Mouse (Mus musculus): ENCODE data around the gene Vmn2r83. TPM values are rescaled to one million over a fixed set of nuclear protein-coding genes. Genes with fewer than 3 reads are reported as not detected.

Vmn2r83 gene
- polyA plus RNA-seq, 1 experiment from 2014 or later: not detected

- Histone ChIP-seq H3K27ac (no peak overlapping the region), H3K4me3 (no peak overlapping the region), H3K9ac (no peak overlapping the region), H3K36me3 (peaks cover 61% of the 10 kb centered on the region), H3K9me3 (no peaks in the 10 kb centered on the region), H3K4me2 (replicated peaks) (no peak overlapping the region), H3K27me3 (no peaks in the 10 kb centered on the region), H3K4me1 (no peaks in the 10 kb centered on the region)
- WGBS: 59% methylated on average over 4 of the region's 4 CpGs
- no peak for ATAC-seq (ENCODE audit: insufficient number of reproducible peaks, insufficient read depth, low FRiP score, low TSS enrichment)
Measured at GRCm38 (mm10) chr10:79538873-79539272, 70.3 kb downstream of the Vmn2r83 start.

GRCm38 (mm10) chr10:79539701-79540495 lies 71.4 kb downstream of the Vmn2r83 start:
- H3K27me3 ChIP-seq: no peaks in the 10 kb centered on the region
- no peak overlapping the region for H3K4me3 ChIP-seq
- H3K4me1 ChIP-seq: no peaks in the 10 kb centered on the region
- ATAC-seq (ENCODE audit: insufficient number of reproducible peaks, insufficient read depth, low FRiP score, low TSS enrichment): no peak
- peaks cover 72% of the 10 kb centered on the region for H3K36me3 ChIP-seq
- H3K9me3 ChIP-seq: no peaks in the 10 kb centered on the region
- no peak overlapping the region for H3K27ac ChIP-seq
- no peak overlapping the region for H3K9ac ChIP-seq
- WGBS: 92% methylated on average over 16 of the region's 16 CpGs
- H3K4me2 ChIP-seq (replicated peaks): no peak overlapping the region

GRCm38 (mm10) chr10:79540746-79541145 lies 72.2 kb downstream of the Vmn2r83 start:
- Histone ChIP-seq H3K4me1 (no peaks in the 10 kb centered on the region), H3K9me3 (no peaks in the 10 kb centered on the region), H3K36me3 (peaks cover 80% of the 10 kb centered on the region), H3K27ac (no peak overlapping the region), H3K9ac (no peak overlapping the region), H3K4me2 (replicated peaks) (no peak overlapping the region), H3K4me3 (no peak overlapping the region), H3K27me3 (no peaks in the 10 kb centered on the region)
- ATAC-seq (ENCODE audit: insufficient number of reproducible peaks, insufficient read depth, low FRiP score, low TSS enrichment): no peak
- 95% methylated on average over 11 of the region's 11 CpGs for WGBS

- Histone ChIP-seq H3K27me3 (no peaks in the 10 kb centered on the region), H3K27ac (no peak overlapping the region), H3K4me1 (no peaks in the 10 kb centered on the region), H3K36me3 (peaks cover 88% of the 10 kb centered on the region), H3K9ac (no peak overlapping the region), H3K4me3 (no peak overlapping the region), H3K4me2 (replicated peaks) (no peak overlapping the region), H3K9me3 (no peaks in the 10 kb centered on the region)
- 83% methylated on average over 15 of the region's 15 CpGs for WGBS
- no peak for ATAC-seq (ENCODE audit: insufficient number of reproducible peaks, insufficient read depth, low FRiP score, low TSS enrichment)
Measured at GRCm38 (mm10) chr10:79541522-79541921, 73.0 kb downstream of the Vmn2r83 start.

DNA sequence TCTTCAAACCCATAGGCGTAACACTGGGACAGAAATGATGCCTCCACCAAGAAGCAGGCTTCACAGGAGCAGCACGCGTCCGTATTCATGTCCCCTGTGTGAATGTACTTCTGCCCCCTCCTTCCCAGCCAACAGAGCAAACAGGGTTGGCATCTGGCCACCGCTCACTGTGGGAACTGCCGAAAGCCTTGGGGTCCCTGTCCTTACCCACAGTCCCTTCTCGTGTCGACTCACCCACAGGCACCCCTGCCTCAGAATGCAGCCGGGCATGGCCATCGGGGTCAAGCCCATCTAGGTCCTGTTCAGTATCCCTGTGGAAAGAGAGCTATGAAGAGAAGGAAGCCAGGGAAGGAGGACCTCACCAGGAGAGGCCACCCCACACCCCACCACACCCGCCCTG lies 73.6 kb downstream of the Vmn2r83 start:
- H3K27me3 ChIP-seq: no peaks in the 10 kb centered on the region
- WGBS: 95% methylated on average over 11 of the region's 11 CpGs
- no peak for ATAC-seq (ENCODE audit: insufficient number of reproducible peaks, insufficient read depth, low FRiP score, low TSS enrichment)
- H3K27ac ChIP-seq: no peak overlapping the region
- no peaks in the 10 kb centered on the region for H3K4me1 ChIP-seq
- no peak overlapping the region for H3K4me3 ChIP-seq
- peaks cover 94% of the 10 kb centered on the region for H3K36me3 ChIP-seq
- no peaks in the 10 kb centered on the region for H3K9me3 ChIP-seq
- H3K4me2 ChIP-seq (replicated peaks): no peak overlapping the region
- H3K9ac ChIP-seq: no peak overlapping the region

Small RNAs within 50 kb of the gene (microRNA-seq; reads per million reads assigned to microRNA genes)
- 0.73 reads per million for gene Mir6909

Other genes starting within 250 kb of the Vmn2r83 start
- not detected in 2 replicates for gene Vmn2r81, start 221.0 kb upstream of the Vmn2r83 start, polyA plus RNA-seq (2016; fragmentation: Nextera tagmentation; extraction: Ambion mirVana)
- gene Vmn2r82, start 112.2 kb upstream of the Vmn2r83 start, polyA plus RNA-seq (2016; fragmentation: Nextera tagmentation; extraction: Ambion mirVana): not detected in 2 replicates
- gene Plpp2, start 65.1 kb downstream of the Vmn2r83 start, polyA plus RNA-seq (2016; fragmentation: Nextera tagmentation; extraction: Ambion mirVana): 17.0 and 18.3 TPM in 2 replicates
- gene Mier2, start 86.5 kb downstream of the Vmn2r83 start, polyA plus RNA-seq (2016; fragmentation: Nextera tagmentation; extraction: Ambion mirVana): 77.4 and 82.6 TPM in 2 replicates
- not detected in 2 replicates for gene Theg, start 118.6 kb downstream of the Vmn2r83 start, polyA plus RNA-seq (2016; fragmentation: Nextera tagmentation; extraction: Ambion mirVana)
- 0.03 TPM in 1 of 2 replicates, not detected in the other for gene C2cd4c, start 145.3 kb downstream of the Vmn2r83 start, polyA plus RNA-seq (2016; fragmentation: Nextera tagmentation; extraction: Ambion mirVana)
- 26.2 and 27.2 TPM in 2 replicates for gene Shc2, start 169.2 kb downstream of the Vmn2r83 start, polyA plus RNA-seq (2016; fragmentation: Nextera tagmentation; extraction: Ambion mirVana)
- gene Odf3l2, start 177.0 kb downstream of the Vmn2r83 start, polyA plus RNA-seq (2016; fragmentation: Nextera tagmentation; extraction: Ambion mirVana): not detected in 2 replicates
- 6.7 and 8.4 TPM in 2 replicates for gene Madcam1, start 195.8 kb downstream of the Vmn2r83 start, polyA plus RNA-seq (2016; fragmentation: Nextera tagmentation; extraction: Ambion mirVana)
- gene Tpgs1, start 200.6 kb downstream of the Vmn2r83 start, polyA plus RNA-seq (2016; fragmentation: Nextera tagmentation; extraction: Ambion mirVana): 66.1 and 68.6 TPM in 2 replicates
- gene Cdc34, start 213.5 kb downstream of the Vmn2r83 start, polyA plus RNA-seq (2016; fragmentation: Nextera tagmentation; extraction: Ambion mirVana): 137 and 146 TPM in 2 replicates
- 0.55 and 1.5 TPM in 2 replicates for gene Gzmm, start 220.3 kb downstream of the Vmn2r83 start, polyA plus RNA-seq (2016; fragmentation: Nextera tagmentation; extraction: Ambion mirVana)
- gene Bsg, start 235.8 kb downstream of the Vmn2r83 start, polyA plus RNA-seq (2016; fragmentation: Nextera tagmentation; extraction: Ambion mirVana): 689 and 691 TPM in 2 replicates
- gene Hcn2, start 247.9 kb downstream of the Vmn2r83 start, polyA plus RNA-seq (2016; fragmentation: Nextera tagmentation; extraction: Ambion mirVana): 0.06 and 0.08 TPM in 2 replicates